ENCODE assay signal across 36 mouse cellular contexts in genomic region chr12:104071708-104072107, GRCm38 (mm10). TPM values are rescaled to one million over a fixed set of nuclear protein-coding genes. Genes with fewer than 3 reads are reported as not detected.
"Had no signal": no experiment of that assay in that cellular context is flagged by ENCODE, and none has a peak within 500 bp of the region (broad histone marks: within the 10 kb centered on the region; RNA-seq: fewer than 3 reads in every experiment).

No protein-coding gene starts in this region.

- H3K4me2 ChIP-seq: heart, embryonic 12.5 days; hindbrain, embryonic 12.5 days; hindbrain, embryonic 15.5 days; limb, embryonic 13.5 days; limb, embryonic 15.5 days had no signal

- H3K27ac ChIP-seq: gastrocnemius, adult 2 months; heart, embryonic 10.5 days; hindbrain, embryonic 10.5 days; hindbrain, embryonic 12.5 days; hindbrain, embryonic 15.5 days; hindbrain, postnatal 0 days; left cerebral cortex, adult 2 months; limb, embryonic 13.5 days; limb, embryonic 15.5 days had no signal

- H3K27me3 ChIP-seq: hindbrain, embryonic 12.5 days; hindbrain, embryonic 15.5 days; limb, embryonic 13.5 days had no signal

- H3K9ac ChIP-seq: heart, embryonic 12.5 days; hindbrain, embryonic 12.5 days; hindbrain, embryonic 15.5 days; limb, embryonic 13.5 days; limb, embryonic 15.5 days had no signal

- H3K36me3 ChIP-seq: heart, embryonic 10.5 days; heart, embryonic 12.5 days; hindbrain, embryonic 10.5 days; hindbrain, embryonic 12.5 days; hindbrain, embryonic 15.5 days; limb, embryonic 13.5 days; limb, embryonic 15.5 days had no signal

- DNase-seq: gastrocnemius, adult 2 months; gastrocnemius, postnatal 10 days; gastrocnemius, postnatal 25 days; heart, adult 18-20 months; heart, postnatal 10 days; heart, postnatal 4 days; kidney, adult 18-20 months; kidney, adult 8-10 months; kidney, postnatal 10 days; kidney, postnatal 4 days; left cerebral cortex, postnatal 4 days had no signal

- H3K9me3 ChIP-seq: heart, embryonic 10.5 days; heart, embryonic 12.5 days; hindbrain, embryonic 10.5 days; hindbrain, embryonic 12.5 days; hindbrain, embryonic 15.5 days; limb, embryonic 13.5 days; limb, embryonic 15.5 days had no signal

- H3K4me1 ChIP-seq: heart, embryonic 10.5 days; hindbrain, embryonic 10.5 days; hindbrain, embryonic 12.5 days; hindbrain, embryonic 15.5 days; limb, embryonic 13.5 days; limb, embryonic 15.5 days had no signal

- H3K4me3 ChIP-seq: gastrocnemius, adult 2 months; heart, embryonic 10.5 days; heart, embryonic 12.5 days; hindbrain, embryonic 10.5 days; hindbrain, embryonic 12.5 days; hindbrain, embryonic 15.5 days; left cerebral cortex, adult 2 months; limb, embryonic 13.5 days; limb, embryonic 15.5 days had no signal

- ATAC-seq: forebrain, embryonic 16.5 days; hindbrain, postnatal 0 days had no signal

RNA-seq across cellular contexts. Expression of gene Serpina12, which starts 27.5 kb away (rescaled TPM):
- total RNA-seq: gastrocnemius, adult 2 months; gastrocnemius, postnatal 10 days; gastrocnemius, postnatal 25 days; gastrocnemius, postnatal 4 days; granulocyte monocyte progenitor cell, adult 5-6 weeks; heart, adult 8-10 months; heart, postnatal 10 days; heart, postnatal 25 days; heart, postnatal 4 days; hindbrain, postnatal 0 days; layer of hippocampus, adult 8-10 months; layer of hippocampus, postnatal 14 days; left cerebral cortex, adult 2 months; left cerebral cortex, postnatal 14 days; left cerebral cortex, postnatal 4 days had no signal
- polyA plus RNA-seq: forebrain, embryonic 16.5 days; frontal cortex, adult 2 months; heart, embryonic 10.5 days; heart, embryonic 12.5 days; heart, embryonic 14.5 days; heart, embryonic 16.5 days; hindbrain, embryonic 10.5 days; hindbrain, embryonic 12.5 days; hindbrain, embryonic 15.5 days; hindbrain, postnatal 0 days; intestine, embryonic 14.5 days; kidney, embryonic 14.5 days; kidney, embryonic 16.5 days; limb, embryonic 11.5 days; limb, embryonic 13.5 days had no signal

RNA-seq across cellular contexts. Expression of gene Serpina5, which starts 29.2 kb away (rescaled TPM):
- total RNA-seq: gastrocnemius, adult 2 months; gastrocnemius, postnatal 10 days; gastrocnemius, postnatal 25 days; gastrocnemius, postnatal 4 days; granulocyte monocyte progenitor cell, adult 5-6 weeks; heart, adult 18-20 months; heart, adult 8-10 months; heart, postnatal 10 days; heart, postnatal 25 days; heart, postnatal 4 days; layer of hippocampus, adult 8-10 months; layer of hippocampus, postnatal 14 days; left cerebral cortex, adult 2 months; left cerebral cortex, postnatal 14 days; left cerebral cortex, postnatal 4 days; liver, adult 2 months had no signal
- polyA plus RNA-seq: forebrain, embryonic 16.5 days; frontal cortex, adult 2 months; heart, embryonic 12.5 days; heart, embryonic 14.5 days; heart, embryonic 16.5 days; hindbrain, embryonic 10.5 days; hindbrain, embryonic 12.5 days; hindbrain, embryonic 15.5 days; hindbrain, postnatal 0 days; intestine, embryonic 14.5 days; kidney, embryonic 14.5 days; limb, embryonic 11.5 days; limb, embryonic 13.5 days; limb, embryonic 15.5 days had no signal

RNA-seq across cellular contexts. Expression of gene Serpina3a, which starts 40.8 kb away (rescaled TPM):
- total RNA-seq: gastrocnemius, adult 2 months; gastrocnemius, postnatal 10 days; gastrocnemius, postnatal 25 days; gastrocnemius, postnatal 4 days; granulocyte monocyte progenitor cell, adult 5-6 weeks; heart, adult 18-20 months; heart, adult 8-10 months; heart, postnatal 10 days; heart, postnatal 25 days; heart, postnatal 4 days; hindbrain, postnatal 0 days; layer of hippocampus, adult 8-10 months; layer of hippocampus, postnatal 14 days; left cerebral cortex, adult 2 months; left cerebral cortex, postnatal 14 days; left cerebral cortex, postnatal 4 days; liver, adult 2 months had no signal
- polyA plus RNA-seq: forebrain, embryonic 16.5 days; frontal cortex, adult 2 months; heart, embryonic 10.5 days; heart, embryonic 12.5 days; heart, embryonic 14.5 days; heart, embryonic 16.5 days; hindbrain, embryonic 10.5 days; hindbrain, embryonic 12.5 days; hindbrain, embryonic 15.5 days; hindbrain, postnatal 0 days; intestine, embryonic 14.5 days; kidney, embryonic 14.5 days; kidney, embryonic 16.5 days; limb, embryonic 11.5 days; limb, embryonic 13.5 days; limb, embryonic 15.5 days; liver, adult 2 months had no signal

RNA-seq across cellular contexts. Expression of gene Serpina3b, which starts 56.1 kb away (rescaled TPM):
- total RNA-seq: gastrocnemius, adult 2 months; gastrocnemius, postnatal 10 days; gastrocnemius, postnatal 25 days; gastrocnemius, postnatal 4 days; granulocyte monocyte progenitor cell, adult 5-6 weeks; heart, adult 18-20 months; heart, adult 8-10 months; heart, postnatal 10 days; heart, postnatal 25 days; heart, postnatal 4 days; hindbrain, postnatal 0 days; layer of hippocampus, adult 8-10 months; layer of hippocampus, postnatal 14 days; left cerebral cortex, adult 2 months; left cerebral cortex, postnatal 14 days; left cerebral cortex, postnatal 4 days had no signal
- polyA plus RNA-seq: frontal cortex, adult 2 months; heart, embryonic 14.5 days; heart, embryonic 16.5 days; hindbrain, embryonic 10.5 days; hindbrain, embryonic 12.5 days; hindbrain, embryonic 15.5 days; hindbrain, postnatal 0 days; intestine, embryonic 14.5 days; kidney, embryonic 14.5 days; kidney, embryonic 16.5 days; limb, embryonic 11.5 days; limb, embryonic 13.5 days; liver, adult 2 months had no signal

RNA-seq across cellular contexts. Expression of gene Serpina9, which starts 58.2 kb away (rescaled TPM):
- total RNA-seq: gastrocnemius, adult 2 months; gastrocnemius, postnatal 10 days; gastrocnemius, postnatal 25 days; gastrocnemius, postnatal 4 days; granulocyte monocyte progenitor cell, adult 5-6 weeks; heart, postnatal 10 days; heart, postnatal 4 days; hindbrain, postnatal 0 days had no signal
- polyA plus RNA-seq: forebrain, embryonic 16.5 days; hindbrain, embryonic 10.5 days; kidney, embryonic 14.5 days; limb, embryonic 11.5 days; limb, embryonic 13.5 days had no signal
